Mouse (Mus musculus): ENCODE measurements around the gene Ago4.

DNA sequence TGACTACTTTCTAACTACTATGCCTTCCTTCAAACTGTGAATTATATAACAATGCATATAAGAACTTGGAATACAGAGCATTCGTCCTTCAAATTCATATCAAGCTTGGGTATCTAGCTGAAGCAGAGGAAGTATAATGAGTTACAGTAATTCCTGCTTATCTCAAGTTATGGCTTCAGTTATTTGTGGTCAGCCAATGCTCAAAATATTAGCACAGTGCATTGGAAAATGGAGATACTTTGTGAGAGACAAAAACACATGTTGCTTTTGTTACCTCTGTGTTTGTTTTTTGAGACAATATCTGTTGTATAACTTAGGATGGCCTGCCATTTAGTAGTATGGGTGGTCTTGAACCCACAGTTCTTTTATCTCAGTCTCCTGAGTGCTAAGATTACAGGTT, 34.7 kb downstream of the Ago4 start:
- TF ChIP-seq EP300 (IDR thresholded peaks at IDR 0.05; ENCODE audit: low read depth): no peak
- TF ChIP-seq CTCF (IDR thresholded peaks at IDR 0.05; ENCODE audit: low read depth): no peak

All from liver, postnatal 0 days (tissue).